Mouse (Mus musculus): Measurements from ENCODE around the gene Mup4. TPM values are rescaled to one million over a fixed set of nuclear protein-coding genes. Genes with fewer than 3 reads are reported as not detected.

Gene Mup4
- polyA plus RNA-seq (2015; fragmentation: Illumina TruSeq; extraction: RNeasy Lipid Tissue Mini Kit (QIAGEN cat#74804); ENCODE audit: low read depth, low replicate concordance), result not detected

GRCm38 (mm10) chr4:59960610-59961009 lies at the start of gene Mup4:
TSS of gene Mup4 (minus strand) at chr4:59960710.

GRCm38 (mm10) chr4:59963405-59964344 lies 3.2 kb upstream of the Mup4 start, which contains the start of gene Mup6:
TSS of gene Mup6 (plus strand) at chr4:59964294.

GRCm38 (mm10) chr4:59914608-59915403 lies 45.7 kb downstream of the Mup4 start, which contains the start of gene Slc46a2:
TSS of gene Slc46a2 (minus strand) at chr4:59915056.

Other genes with a start within 250 kb of the Mup4 start
- gene Inip, start 159.1 kb downstream of the Mup4 start, polyA plus RNA-seq (2015; fragmentation: Illumina TruSeq; extraction: RNeasy Lipid Tissue Mini Kit (QIAGEN cat#74804); ENCODE audit: low read depth, low replicate concordance), result 29.2 TPM
- 17.8 TPM for gene Snx30, start 154.9 kb downstream of the Mup4 start, polyA plus RNA-seq (2015; fragmentation: Illumina TruSeq; extraction: RNeasy Lipid Tissue Mini Kit (QIAGEN cat#74804); ENCODE audit: low read depth, low replicate concordance)
- gene Slc46a2, start 45.7 kb downstream of the Mup4 start, polyA plus RNA-seq (2015; fragmentation: Illumina TruSeq; extraction: RNeasy Lipid Tissue Mini Kit (QIAGEN cat#74804); ENCODE audit: low read depth, low replicate concordance), result not detected
- not detected for gene Mup6, start 3.6 kb upstream of the Mup4 start, polyA plus RNA-seq (2015; fragmentation: Illumina TruSeq; extraction: RNeasy Lipid Tissue Mini Kit (QIAGEN cat#74804); ENCODE audit: low read depth, low replicate concordance)
- gene Mup7, start 109.8 kb upstream of the Mup4 start, polyA plus RNA-seq (2015; fragmentation: Illumina TruSeq; extraction: RNeasy Lipid Tissue Mini Kit (QIAGEN cat#74804); ENCODE audit: low read depth, low replicate concordance), result not detected
- gene Mup2, start 193.6 kb upstream of the Mup4 start, polyA plus RNA-seq (2015; fragmentation: Illumina TruSeq; extraction: RNeasy Lipid Tissue Mini Kit (QIAGEN cat#74804); ENCODE audit: low read depth, low replicate concordance), result not detected